Mouse (Mus musculus) small intestine, adult 2 months (tissue): ENCODE measurements around the gene Gm6871. TPM values are rescaled to one million over a fixed set of nuclear protein-coding genes. Genes with fewer than 3 reads are reported as not detected.
A peak's percentile ranks its signal among the peaks of the same experiment; 100 is the strongest.

Experiments used
- H3K27ac ChIP-seq: fragments of 200-500 bp; 2 replicates; pipeline ENCODE4 v1.5.1; 2012; ENCODE audit warnings: low read depth, low read length, control low read depth, inconsistent platforms; ENCODE audit not compliant: insufficient read depth
- H3K27me3 ChIP-seq: fragments of 200-500 bp; 2 replicates; pipeline ENCODE4 v1.6.1; 2012; ENCODE audit warnings: mild to moderate bottlenecking, moderate library complexity, low read length, inconsistent platforms; ENCODE audit not compliant: control insufficient read depth, insufficient read depth
- H3K36me3 ChIP-seq: fragments of 200-500 bp; 2 replicates; pipeline ENCODE4 v1.6.1; 2012; ENCODE audit warnings: mild to moderate bottlenecking, low read length, control low read depth, inconsistent platforms; ENCODE audit not compliant: control insufficient read depth, insufficient read depth
- H3K4me1 ChIP-seq: fragments of 200-500 bp; 2 replicates; pipeline ENCODE4 v1.6.1; 2012; ENCODE audit warnings: low read length, inconsistent platforms, mixed read lengths; ENCODE audit not compliant: control insufficient read depth, insufficient read depth, insufficient read length
- H3K4me3 ChIP-seq: fragments of 200-500 bp; 2 replicates; pipeline ENCODE4 v1.5.1; 2012; ENCODE audit warnings: low read depth, mild to moderate bottlenecking, control low read depth, inconsistent platforms, low read length, moderate library complexity
- CTCF ChIP-seq: fragments of 200-500 bp; IDR thresholded peaks from 2 replicates; pipeline ENCODE4 v1.5.1; 2012; ENCODE audit warnings: low read depth, mild to moderate bottlenecking, control low read depth, inconsistent platforms, low read length, moderate library complexity, mixed read lengths; ENCODE audit not compliant: insufficient replicate concordance, insufficient read length; ENCODE audit errors: extremely low read depth
- POLR2A ChIP-seq: fragments of 200-500 bp; IDR thresholded peaks from 2 replicates; pipeline ENCODE4 v1.6.1; 2012; ENCODE audit warnings: low read depth, mild to moderate bottlenecking, control low read depth, inconsistent platforms, low read length, moderate library complexity
- WGBS: fragments of 180-500 bp; shearing (Covaris S2); methylation state at CpG from one replicate; pipeline ENCODE4 v1.1.7; 2018; 5-methylcytosine and 5-hydroxymethylcytosine counted together
- polyA plus RNA-seq: library from polyadenylated mRNA; depleted of rRNA; stranded (reverse); fragments of >200 nt; gene quantifications from 2 replicates; pipeline ENCODE4 v1.2.3, GENCODE M21; 2012

Gene Gm6871
- polyA plus RNA-seq, 1 experiment = not detected

GRCm38 (mm10) chr7:41582028-41582427 is 8.6 kb upstream of the Gm6871 start:
- Histone ChIP-seq H3K4me1 (no peaks in the 10 kb centered on the region), H3K36me3 (no peaks in the 10 kb centered on the region), H3K4me3 (no peak overlapping the region), H3K27ac (no peak overlapping the region), H3K27me3 (no peaks in the 10 kb centered on the region)
- TF ChIP-seq POLR2A (no peak), CTCF (no peak)

- H3K27me3 ChIP-seq = no peaks in the 10 kb centered on the region
- H3K36me3 ChIP-seq = no peaks in the 10 kb centered on the region
- H3K4me3 ChIP-seq = no peak overlapping the region
- WGBS = 88% methylated on average over 2 of the region's 2 CpGs
- H3K4me1 ChIP-seq = no peaks in the 10 kb centered on the region
- no peak overlapping the region for H3K27ac ChIP-seq
- TF ChIP-seq CTCF (no peak), POLR2A (no peak)
Observed at GRCm38 (mm10) chr7:41577956-41578355, 4.5 kb upstream of the Gm6871 start.

GRCm38 (mm10) chr7:41560681-41561080 is 12.8 kb downstream of the Gm6871 start:
- Histone ChIP-seq H3K4me1 (no peaks in the 10 kb centered on the region), H3K27me3 (no peaks in the 10 kb centered on the region), H3K27ac (no peak overlapping the region), H3K4me3 (no peak overlapping the region), H3K36me3 (no peaks in the 10 kb centered on the region)
- TF ChIP-seq POLR2A (no peak), CTCF (no peak)
- 66% methylated on average over 8 of the region's 8 CpGs for WGBS

GRCm38 (mm10) chr7:41512672-41513071 is 60.8 kb downstream of the Gm6871 start:
- TF ChIP-seq POLR2A = no peak
- no peak for TF ChIP-seq CTCF
- Histone ChIP-seq H3K4me3 (no peak overlapping the region), H3K27me3 (no peaks in the 10 kb centered on the region), H3K36me3 (no peaks in the 10 kb centered on the region), H3K27ac (no peak overlapping the region), H3K4me1 (no peaks in the 10 kb centered on the region)
- 81% methylated on average over 3 of the region's 3 CpGs for WGBS

- H3K36me3 ChIP-seq = no peaks in the 10 kb centered on the region
- no peak overlapping the region for H3K27ac ChIP-seq
- no peaks in the 10 kb centered on the region for H3K27me3 ChIP-seq
- 8% methylated on average over 1 of the region's 1 CpGs for WGBS
- no peak overlapping the region for H3K4me3 ChIP-seq
- H3K4me1 ChIP-seq = no peaks in the 10 kb centered on the region
- TF ChIP-seq CTCF (no peak), POLR2A (no peak)
Observed at GRCm38 (mm10) chr7:41512207-41512606, 61.3 kb downstream of the Gm6871 start.

GRCm38 (mm10) chr7:41502402-41502801 is 71.1 kb downstream of the Gm6871 start:
- no peaks in the 10 kb centered on the region for H3K27me3 ChIP-seq
- no peaks in the 10 kb centered on the region for H3K4me1 ChIP-seq
- no peak for TF ChIP-seq POLR2A
- TF ChIP-seq CTCF = no peak
- H3K36me3 ChIP-seq = no peaks in the 10 kb centered on the region
- no peak overlapping the region for H3K4me3 ChIP-seq
- WGBS = 52% methylated on average over 1 of the region's 1 CpGs
- H3K27ac ChIP-seq = no peak overlapping the region

GRCm38 (mm10) chr7:41500151-41500934 is 73.1 kb downstream of the Gm6871 start:
- peak; percentile 17; the same call in 1 of the 2 replicates for TF ChIP-seq CTCF
- no peak for TF ChIP-seq POLR2A
- Histone ChIP-seq H3K27ac (no peak overlapping the region), H3K4me1 (no peaks in the 10 kb centered on the region), H3K27me3 (no peaks in the 10 kb centered on the region), H3K4me3 (peak overlapping the region; percentile 64), H3K36me3 (no peaks in the 10 kb centered on the region)
- 14% methylated on average over 22 of the region's 22 CpGs for WGBS
